Mouse (Mus musculus) hindbrain, embryonic 12.5 days (tissue): ENCODE measurements at regions not wholly inside any gene's neighbourhood (a gene's known extent, or its start where the extent isn't known, plus 50 kb on each side); places are given as distances from the start of the nearest gene placed in this dataset.
"Not testable (repeated sequence)": the region's sequence is repeated elsewhere in the genome, so short reads cannot be mapped to it uniquely, and the experiment has no call there.

Experiments
- ATAC-seq: fragments of 200-750 bp; cut with Nextera tagmentation; 2 replicates; pipeline ENCODE4 v1.8.0; 2017; ENCODE audit warnings: moderate TSS enrichment; ENCODE audit not compliant: low FRiP score
- H3K27ac ChIP-seq: fragments of 300-500 bp; sonication (generic); 2 replicates; pipeline ENCODE4 v1.5.1; 2016; ENCODE audit warnings: mild to moderate bottlenecking
- H3K27me3 ChIP-seq: fragments of 300-500 bp; sonication (generic); 2 replicates; pipeline ENCODE4 v1.6.1; 2016; ENCODE audit warnings: mild to moderate bottlenecking
- H3K36me3 ChIP-seq: fragments of 300-500 bp; sonication (generic); 2 replicates; pipeline ENCODE4 v1.6.1; 2016; ENCODE audit warnings: mild to moderate bottlenecking
- H3K4me1 ChIP-seq: fragments of 300-500 bp; sonication (generic); 2 replicates; pipeline ENCODE4 v1.6.1; 2016
- H3K4me2 ChIP-seq: fragments of 300-500 bp; sonication (generic); replicated peaks from 2 replicates; pipeline ENCODE4 v1.6.1; 2016; ENCODE audit warnings: mild to moderate bottlenecking
- H3K4me3 ChIP-seq: fragments of 300-500 bp; sonication (generic); 2 replicates; pipeline ENCODE4 v1.5.1; 2016; ENCODE audit warnings: mild to moderate bottlenecking
- H3K9ac ChIP-seq: fragments of 300-500 bp; sonication (generic); 2 replicates; pipeline ENCODE4 v1.6.1; 2016; ENCODE audit warnings: mild to moderate bottlenecking, moderate library complexity
- H3K9me3 ChIP-seq: fragments of 300-500 bp; sonication (generic); replicated peaks from 2 replicates; pipeline ENCODE4 v1.6.1; 2016; ENCODE audit warnings: mild to moderate bottlenecking
- WGBS: fragments of 180-500 bp; shearing (Covaris S2); methylation state at CpG from one replicate; pipeline ENCODE4 v1.1.7; 2016; 5-methylcytosine and 5-hydroxymethylcytosine counted together

- Histone ChIP-seq H3K4me2 (no peak overlapping the region), H3K27ac (no peak overlapping the region), H3K9me3 (no peaks in the 10 kb centered on the region), H3K36me3 (no peaks in the 10 kb centered on the region), H3K27me3 (no peaks in the 10 kb centered on the region), H3K4me3 (no peak overlapping the region), H3K9ac (no peak overlapping the region), H3K4me1 (no peaks in the 10 kb centered on the region)
- 50% methylated on average over 3 of the region's 3 CpGs for WGBS
- no peak for ATAC-seq
Measured at GRCm38 (mm10) chr4:75466880-75467327, 188.8 kb upstream of the Dmac1 start.

DNA sequence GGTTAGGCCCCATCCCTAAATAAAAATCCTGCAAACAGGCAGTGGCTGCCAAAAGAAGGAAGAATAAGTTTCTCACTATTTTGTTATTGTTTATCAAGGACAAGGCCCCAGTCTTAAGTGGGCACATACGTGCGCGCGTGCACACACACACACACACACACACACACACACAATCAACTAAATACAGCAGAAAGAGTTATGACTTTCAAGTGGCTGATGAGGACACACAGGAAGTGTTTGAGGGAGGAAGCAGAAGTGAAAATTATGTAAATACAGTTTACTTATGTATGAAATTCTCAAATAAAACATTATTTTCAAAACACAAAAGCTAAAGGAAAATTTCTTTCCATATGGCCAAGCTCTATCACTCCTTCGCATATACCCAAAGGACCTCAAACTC lies 185.5 kb upstream of the Dmac1 start:
- H3K27me3 ChIP-seq, result no peaks in the 10 kb centered on the region
- whole genome bisulfite sequencing, result 98% methylated on average over 5 of the region's 5 CpGs
- H3K27ac ChIP-seq, result no peak overlapping the region
- no peaks in the 10 kb centered on the region for H3K9me3 ChIP-seq
- no peak for ATAC-seq
- no peak overlapping the region for H3K4me2 ChIP-seq
- H3K36me3 ChIP-seq, result no peaks in the 10 kb centered on the region
- no peak overlapping the region for H3K4me3 ChIP-seq
- no peaks in the 10 kb centered on the region for H3K4me1 ChIP-seq
- no peak overlapping the region for H3K9ac ChIP-seq

GRCm38 (mm10) chr4:75449478-75449877 lies 171.4 kb upstream of the Dmac1 start:
- H3K9ac ChIP-seq, result no peak overlapping the region
- no peaks in the 10 kb centered on the region for H3K36me3 ChIP-seq
- H3K4me3 ChIP-seq, result no peak overlapping the region
- no peak overlapping the region for H3K27ac ChIP-seq
- no peaks in the 10 kb centered on the region for H3K27me3 ChIP-seq
- ATAC-seq, result no peak
- no peak overlapping the region for H3K4me2 ChIP-seq
- WGBS, result 76% methylated on average over 4 of the region's 4 CpGs
- no peaks in the 10 kb centered on the region for H3K4me1 ChIP-seq
- H3K9me3 ChIP-seq, result peaks cover 5% of the 10 kb centered on the region; the same call in 1 of the 2 replicates

DNA sequence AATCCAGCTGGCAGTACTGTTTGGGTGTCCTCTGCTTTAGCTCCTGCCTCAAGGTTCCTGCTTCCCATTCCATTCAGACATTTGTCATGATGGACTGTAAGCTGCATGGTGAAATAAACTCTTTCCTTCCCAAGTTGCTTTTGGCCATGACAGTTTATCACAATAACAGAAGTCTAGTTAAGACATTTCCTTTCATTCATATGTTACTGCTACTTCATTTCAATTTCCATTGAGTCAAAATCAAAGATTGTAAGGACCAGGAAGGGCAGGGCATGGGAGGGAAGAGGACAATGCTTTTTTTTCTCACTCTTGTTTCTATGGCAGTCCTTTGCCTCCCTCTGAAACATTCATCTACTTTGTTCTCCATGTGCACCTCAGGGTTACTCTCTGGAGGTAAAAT lies 145.2 kb upstream of the Dmac1 start:
- Histone ChIP-seq H3K4me2 (no peak overlapping the region), H3K4me3 (no peak overlapping the region), H3K9me3 (no peaks in the 10 kb centered on the region), H3K27ac (no peak overlapping the region), H3K9ac (no peak overlapping the region), H3K36me3 (no peaks in the 10 kb centered on the region), H3K27me3 (no peaks in the 10 kb centered on the region), H3K4me1 (no peaks in the 10 kb centered on the region)
- ATAC-seq, result no peak

- H3K27ac ChIP-seq, H3K4me1 ChIP-seq, H3K4me2 ChIP-seq, H3K27me3 ChIP-seq, H3K9me3 ChIP-seq, H3K36me3 ChIP-seq, H3K4me3 ChIP-seq, ATAC-seq, H3K9ac ChIP-seq: not testable (repeated sequence)
- 90% methylated on average over 3 of the region's 3 CpGs for WGBS
Measured at GRCm38 (mm10) chr4:75400754-75401153, 122.6 kb upstream of the Dmac1 start.

DNA sequence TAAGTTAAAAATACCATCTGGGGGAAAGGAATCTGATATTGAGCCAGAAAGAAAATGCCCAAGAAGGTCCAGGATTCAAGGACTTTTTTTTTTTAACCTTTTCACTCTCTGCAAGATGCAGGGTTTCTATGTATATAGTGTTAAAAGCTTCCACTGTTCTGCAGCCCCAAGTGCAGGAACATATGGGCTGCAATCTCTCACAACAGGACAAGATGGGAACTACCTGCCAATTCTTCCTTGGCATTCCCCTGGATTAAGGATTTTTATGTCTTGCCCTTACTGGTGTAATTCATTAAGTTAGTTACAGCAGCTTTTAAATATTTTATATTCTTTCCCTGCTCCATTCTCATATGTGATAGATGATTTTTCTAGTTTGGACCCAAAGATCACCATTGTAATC lies 116.9 kb upstream of the Dmac1 start:
- Histone ChIP-seq H3K36me3 (no peaks in the 10 kb centered on the region), H3K9me3 (no peaks in the 10 kb centered on the region), H3K27ac (no peak overlapping the region), H3K4me2 (no peak overlapping the region), H3K4me1 (no peaks in the 10 kb centered on the region), H3K9ac (no peak overlapping the region), H3K4me3 (no peak overlapping the region), H3K27me3 (no peaks in the 10 kb centered on the region)
- no peak for ATAC-seq

GRCm38 (mm10) chr4:75394264-75394663 lies 116.2 kb upstream of the Dmac1 start:
- ATAC-seq, result no peak
- H3K4me1 ChIP-seq, result no peaks in the 10 kb centered on the region
- no peak overlapping the region for H3K27ac ChIP-seq
- no peaks in the 10 kb centered on the region for H3K36me3 ChIP-seq
- H3K4me2 ChIP-seq, result no peak overlapping the region
- H3K4me3 ChIP-seq, result no peak overlapping the region
- 68% methylated on average over 2 of the region's 2 CpGs for WGBS
- no peak overlapping the region for H3K9ac ChIP-seq
- no peaks in the 10 kb centered on the region for H3K9me3 ChIP-seq
- H3K27me3 ChIP-seq, result no peaks in the 10 kb centered on the region

- H3K4me1 ChIP-seq, result 0 out of 2 replicates have a peak, but pooled peaks cover 6% of the 10 kb centered on the region
- H3K4me2 ChIP-seq, result no peak overlapping the region
- peak overlapping the region; percentile 26; the same call in 1 of the 2 replicates for H3K27ac ChIP-seq
- H3K36me3 ChIP-seq, result no peaks in the 10 kb centered on the region
- no peak for ATAC-seq
- no peak overlapping the region for H3K4me3 ChIP-seq
- no peak overlapping the region; the same call in 1 of the 2 replicates for H3K9ac ChIP-seq
- WGBS, result 39% methylated on average over 3 of the region's 3 CpGs
- no peaks in the 10 kb centered on the region for H3K9me3 ChIP-seq
- H3K27me3 ChIP-seq, result no peaks in the 10 kb centered on the region
Measured at GRCm38 (mm10) chr4:75386271-75386938, 108.3 kb upstream of the Dmac1 start.

GRCm38 (mm10) chr4:75359496-75359895 lies 81.4 kb upstream of the Dmac1 start:
- H3K4me3 ChIP-seq, result no peak overlapping the region
- WGBS, result 84% methylated on average over 2 of the region's 2 CpGs
- H3K4me1 ChIP-seq, result no peaks in the 10 kb centered on the region
- no peaks in the 10 kb centered on the region for H3K27me3 ChIP-seq
- H3K27ac ChIP-seq, result no peak overlapping the region
- H3K9me3 ChIP-seq, result no peaks in the 10 kb centered on the region
- H3K36me3 ChIP-seq, result no peaks in the 10 kb centered on the region
- H3K9ac ChIP-seq, result no peak overlapping the region
- no peak overlapping the region for H3K4me2 ChIP-seq
- no peak for ATAC-seq

- Histone ChIP-seq H3K27ac (no peak overlapping the region), H3K36me3 (no peaks in the 10 kb centered on the region), H3K9ac (no peak overlapping the region), H3K4me2 (no peak overlapping the region), H3K4me3 (no peak overlapping the region), H3K4me1 (no peaks in the 10 kb centered on the region), H3K9me3 (no peaks in the 10 kb centered on the region), H3K27me3 (no peaks in the 10 kb centered on the region)
- ATAC-seq, result no peak
- 94% methylated on average over 9 of the region's 9 CpGs for WGBS
Measured at GRCm38 (mm10) chr4:75355621-75356020, 77.5 kb upstream of the Dmac1 start.

DNA sequence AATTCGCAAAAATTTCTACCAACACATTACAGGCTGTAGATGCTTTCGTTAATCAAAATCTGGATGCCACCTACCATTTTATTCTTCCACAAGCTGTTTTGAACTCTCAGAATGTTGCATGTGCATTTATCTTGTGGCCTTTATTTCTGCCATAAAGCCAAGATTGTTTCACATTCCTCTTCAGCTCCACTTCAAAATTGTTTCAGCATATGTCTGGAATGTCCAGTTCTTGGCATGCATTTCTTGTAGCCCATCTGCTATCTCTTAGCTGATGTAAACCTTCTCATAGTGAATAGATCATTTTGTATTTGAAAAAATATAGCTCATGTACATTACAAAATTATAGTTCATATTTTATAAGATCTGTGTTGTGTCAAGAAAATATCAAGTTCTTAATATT lies 56.4 kb upstream of the Dmac1 start:
- Histone ChIP-seq H3K4me1 (no peaks in the 10 kb centered on the region), H3K9ac (no peak overlapping the region), H3K27me3 (no peaks in the 10 kb centered on the region), H3K27ac (no peak overlapping the region), H3K4me3 (no peak overlapping the region), H3K4me2 (no peak overlapping the region), H3K36me3 (no peaks in the 10 kb centered on the region), H3K9me3 (no peaks in the 10 kb centered on the region)
- no peak for ATAC-seq
- 90% methylated on average over 2 of the region's 2 CpGs for WGBS

DNA sequence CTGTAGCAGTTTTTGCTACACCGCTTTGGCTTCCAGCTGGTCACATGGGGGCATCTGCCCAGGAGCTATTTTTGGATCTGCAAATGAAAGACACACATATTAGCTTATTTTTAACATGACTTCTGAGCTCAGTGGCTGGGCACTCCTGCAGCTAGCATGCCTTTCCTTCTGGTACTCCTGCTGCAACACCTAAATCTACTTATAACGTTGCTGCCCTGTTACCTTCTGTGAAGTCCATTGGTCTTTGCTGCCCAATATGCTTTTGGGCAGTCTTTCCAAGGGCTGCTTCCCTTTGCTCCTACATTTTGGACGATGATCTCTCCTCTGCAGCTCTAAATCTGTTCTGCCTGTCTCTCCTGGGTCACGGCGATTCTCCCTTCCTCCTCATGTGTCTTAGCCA lies 54.7 kb upstream of the Dmac1 start:
- H3K27me3 ChIP-seq, result no peaks in the 10 kb centered on the region
- no peak overlapping the region for H3K4me3 ChIP-seq
- no peak overlapping the region for H3K9ac ChIP-seq
- no peaks in the 10 kb centered on the region for H3K9me3 ChIP-seq
- ATAC-seq, result no peak
- H3K36me3 ChIP-seq, result no peaks in the 10 kb centered on the region
- H3K4me1 ChIP-seq, result no peaks in the 10 kb centered on the region
- 78% methylated on average over 5 of the region's 5 CpGs for WGBS
- no peak overlapping the region for H3K4me2 ChIP-seq
- H3K27ac ChIP-seq, result no peak overlapping the region

GRCm38 (mm10) chr4:75329511-75330171 lies 51.5 kb upstream of the Dmac1 start:
- no peaks in the 10 kb centered on the region for H3K36me3 ChIP-seq
- H3K4me2 ChIP-seq, result no peak overlapping the region
- no peak overlapping the region for H3K4me3 ChIP-seq
- H3K27me3 ChIP-seq, result no peaks in the 10 kb centered on the region
- no peaks in the 10 kb centered on the region for H3K4me1 ChIP-seq
- no peak overlapping the region for H3K27ac ChIP-seq
- H3K9ac ChIP-seq, result no peak overlapping the region
- ATAC-seq, result no peak
- H3K9me3 ChIP-seq, result no peaks in the 10 kb centered on the region
- 68% methylated on average over 6 of the region's 6 CpGs for WGBS
